Mouse (Mus musculus): ENCODE results near the gene Ano3. TPM values are rescaled to one million over a fixed set of nuclear protein-coding genes. Genes with fewer than 3 reads are reported as not detected.

Gene Ano3
- polyA plus RNA-seq, 1 experiment from 2014 or later = 0.95 TPM

DNA sequence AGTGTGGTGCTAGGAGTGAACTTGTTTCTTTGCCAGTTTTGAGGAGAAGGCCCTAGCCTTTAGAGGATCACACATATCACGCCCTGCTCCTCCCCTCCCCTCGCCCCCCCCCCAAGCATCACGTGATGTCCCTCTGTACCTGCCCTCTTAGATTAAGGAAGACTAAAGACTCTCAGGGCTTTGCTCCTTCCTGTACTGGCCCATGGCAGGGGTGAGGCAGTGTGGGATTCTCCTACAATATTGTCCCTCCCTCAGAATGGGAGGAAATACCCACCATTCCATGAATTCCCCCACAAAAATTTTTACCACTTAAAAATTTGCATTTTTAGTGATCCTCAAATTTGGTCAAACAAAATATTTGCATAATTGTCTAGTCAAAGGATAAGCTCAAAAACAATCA, 85.1 kb downstream of the Ano3 start:
- no peaks in the 10 kb centered on the region for H3K27me3 ChIP-seq (ENCODE audit: control insufficient read depth, insufficient read depth, low read depth, low read length)
- no peak overlapping the region for H3K27ac ChIP-seq (ENCODE audit: low read length)
- 61% methylated on average over 3 of the region's 3 CpGs for WGBS
- H3K4me1 ChIP-seq (ENCODE audit: control insufficient read depth, insufficient read depth, low read length) = no peaks in the 10 kb centered on the region
- no peak overlapping the region for H3K9ac ChIP-seq (ENCODE audit: low read depth, low read length)
- H3K4me2 ChIP-seq (ENCODE audit: low read length) = no peak overlapping the region
- no peaks in the 10 kb centered on the region for H3K9me3 ChIP-seq (replicated peaks; ENCODE audit: control insufficient read depth, low read length, poor library complexity, severe bottlenecking)
- no peaks in the 10 kb centered on the region for H3K36me3 ChIP-seq (ENCODE audit: control insufficient read depth, insufficient read depth, low read length)
- no peak for ATAC-seq
- H3K4me3 ChIP-seq (ENCODE audit: low read depth, low read length) = no peak overlapping the region

DNA sequence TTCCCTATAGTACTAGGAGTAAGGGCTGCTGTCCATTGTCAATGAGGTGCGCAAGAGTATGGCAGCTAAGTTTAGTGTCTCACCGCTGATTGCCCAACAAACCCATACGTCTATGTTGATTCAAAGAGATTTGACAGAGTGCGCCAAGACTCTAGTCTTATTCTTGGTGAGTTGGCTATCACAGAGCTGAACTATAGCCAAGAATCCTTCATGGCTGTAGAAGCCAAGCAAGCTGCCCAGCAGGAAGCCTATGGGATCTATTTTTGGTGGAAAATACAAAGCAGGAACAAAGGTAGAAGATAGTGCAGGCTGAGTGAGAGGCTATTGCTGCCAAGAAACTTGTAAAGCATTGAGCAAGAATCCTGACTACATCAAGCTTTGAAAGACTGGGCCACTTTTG, 87.3 kb downstream of the Ano3 start:
- Histone ChIP-seq H3K4me1 (ENCODE audit: control insufficient read depth, insufficient read depth, low read length) (no peaks in the 10 kb centered on the region), H3K36me3 (ENCODE audit: control insufficient read depth, insufficient read depth, low read length) (no peaks in the 10 kb centered on the region), H3K27me3 (ENCODE audit: control insufficient read depth, insufficient read depth, low read depth, low read length) (no peaks in the 10 kb centered on the region), H3K27ac (ENCODE audit: low read length) (no peak overlapping the region), H3K9me3 (replicated peaks; ENCODE audit: control insufficient read depth, low read length, poor library complexity, severe bottlenecking) (no peaks in the 10 kb centered on the region), H3K9ac (ENCODE audit: low read depth, low read length) (no peak overlapping the region), H3K4me2 (ENCODE audit: low read length) (no peak overlapping the region), H3K4me3 (ENCODE audit: low read depth, low read length) (no peak overlapping the region)
- ATAC-seq = no peak
- 85% methylated on average over 4 of the region's 4 CpGs for WGBS

DNA sequence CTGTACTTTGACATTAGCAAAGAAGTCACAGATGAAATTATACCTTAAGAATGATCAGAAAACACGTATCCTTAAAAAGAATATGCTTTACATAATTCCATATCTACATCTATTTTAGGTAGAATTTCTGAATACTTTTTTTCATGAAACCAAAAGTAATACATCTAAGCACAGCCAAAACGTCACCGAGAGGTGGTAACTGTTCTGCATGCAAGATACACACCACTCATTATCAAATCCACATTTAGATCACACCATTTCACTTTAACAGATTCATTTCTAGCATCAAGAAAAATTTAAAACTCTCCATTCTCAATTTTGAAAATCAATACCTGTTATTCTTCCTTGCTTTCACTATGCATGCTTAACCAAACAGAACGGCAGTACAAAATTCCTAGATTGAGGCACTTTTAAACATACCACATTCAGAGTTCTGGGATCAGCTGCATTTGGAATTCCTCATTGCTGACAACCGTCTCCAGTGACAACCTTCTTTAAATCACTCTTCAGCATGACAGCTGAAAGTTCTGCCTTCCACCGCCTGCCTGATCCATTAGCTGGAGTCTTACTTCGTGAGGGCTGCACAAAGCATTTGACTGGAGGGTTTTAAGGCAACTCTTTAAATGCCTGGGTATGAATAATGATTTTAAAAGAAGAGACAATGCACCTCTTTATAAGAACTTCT, 111.0 kb downstream of the Ano3 start:
- Histone ChIP-seq H3K4me1 (ENCODE audit: control insufficient read depth, insufficient read depth, low read length) (peaks cover 4% of the 10 kb centered on the region; the same call in 1 of the 2 replicates), H3K27me3 (ENCODE audit: control insufficient read depth, insufficient read depth, low read depth, low read length) (no peaks in the 10 kb centered on the region), H3K27ac (ENCODE audit: low read length) (no peak overlapping the region), H3K4me2 (ENCODE audit: low read length) (peak overlapping the region; percentile 25; the same call in 1 of the 2 replicates), H3K36me3 (ENCODE audit: control insufficient read depth, insufficient read depth, low read length) (no peaks in the 10 kb centered on the region), H3K4me3 (ENCODE audit: low read depth, low read length) (no peak overlapping the region), H3K9ac (ENCODE audit: low read depth, low read length) (no peak overlapping the region), H3K9me3 (replicated peaks; ENCODE audit: control insufficient read depth, low read length, poor library complexity, severe bottlenecking) (no peaks in the 10 kb centered on the region)
- peak; percentile 45; the same call in 1 of the 2 replicates for ATAC-seq
- 23% methylated on average over 7 of the region's 7 CpGs for WGBS

GRCm38 (mm10) chr2:110816189-110816588, 134.5 kb downstream of the Ano3 start:
- H3K9ac ChIP-seq (ENCODE audit: low read depth, low read length) = no peak overlapping the region
- no peak for ATAC-seq
- no peaks in the 10 kb centered on the region for H3K36me3 ChIP-seq (ENCODE audit: control insufficient read depth, insufficient read depth, low read length)

GRCm38 (mm10) chr2:110814964-110815363, 135.8 kb downstream of the Ano3 start:
- H3K9me3 ChIP-seq (replicated peaks; ENCODE audit: control insufficient read depth, low read length, poor library complexity, severe bottlenecking) = no peaks in the 10 kb centered on the region
- WGBS = 85% methylated on average over 1 of the region's 1 CpGs
- H3K4me2 ChIP-seq (ENCODE audit: low read length) = no peak overlapping the region
- H3K27ac ChIP-seq (ENCODE audit: low read length) = no peak overlapping the region
- no peak overlapping the region for H3K4me3 ChIP-seq (ENCODE audit: low read depth, low read length)
- no peaks in the 10 kb centered on the region for H3K36me3 ChIP-seq (ENCODE audit: control insufficient read depth, insufficient read depth, low read length)
- H3K9ac ChIP-seq (ENCODE audit: low read depth, low read length) = no peak overlapping the region
- H3K27me3 ChIP-seq (ENCODE audit: control insufficient read depth, insufficient read depth, low read depth, low read length) = no peaks in the 10 kb centered on the region
- no peak for ATAC-seq
- no peaks in the 10 kb centered on the region for H3K4me1 ChIP-seq (ENCODE audit: control insufficient read depth, insufficient read depth, low read length)

More at GRCm38 (mm10) chr2:110816189-110816588, 134.5 kb downstream of the Ano3 start:
- Histone ChIP-seq H3K4me1 (ENCODE audit: control insufficient read depth, insufficient read depth, low read length) (no peaks in the 10 kb centered on the region), H3K9me3 (replicated peaks; ENCODE audit: control insufficient read depth, low read length, poor library complexity, severe bottlenecking) (no peaks in the 10 kb centered on the region), H3K27ac (ENCODE audit: low read length) (no peak overlapping the region), H3K4me3 (ENCODE audit: low read depth, low read length) (no peak overlapping the region), H3K4me2 (ENCODE audit: low read length) (no peak overlapping the region), H3K27me3 (ENCODE audit: control insufficient read depth, insufficient read depth, low read depth, low read length) (no peaks in the 10 kb centered on the region)

DNA sequence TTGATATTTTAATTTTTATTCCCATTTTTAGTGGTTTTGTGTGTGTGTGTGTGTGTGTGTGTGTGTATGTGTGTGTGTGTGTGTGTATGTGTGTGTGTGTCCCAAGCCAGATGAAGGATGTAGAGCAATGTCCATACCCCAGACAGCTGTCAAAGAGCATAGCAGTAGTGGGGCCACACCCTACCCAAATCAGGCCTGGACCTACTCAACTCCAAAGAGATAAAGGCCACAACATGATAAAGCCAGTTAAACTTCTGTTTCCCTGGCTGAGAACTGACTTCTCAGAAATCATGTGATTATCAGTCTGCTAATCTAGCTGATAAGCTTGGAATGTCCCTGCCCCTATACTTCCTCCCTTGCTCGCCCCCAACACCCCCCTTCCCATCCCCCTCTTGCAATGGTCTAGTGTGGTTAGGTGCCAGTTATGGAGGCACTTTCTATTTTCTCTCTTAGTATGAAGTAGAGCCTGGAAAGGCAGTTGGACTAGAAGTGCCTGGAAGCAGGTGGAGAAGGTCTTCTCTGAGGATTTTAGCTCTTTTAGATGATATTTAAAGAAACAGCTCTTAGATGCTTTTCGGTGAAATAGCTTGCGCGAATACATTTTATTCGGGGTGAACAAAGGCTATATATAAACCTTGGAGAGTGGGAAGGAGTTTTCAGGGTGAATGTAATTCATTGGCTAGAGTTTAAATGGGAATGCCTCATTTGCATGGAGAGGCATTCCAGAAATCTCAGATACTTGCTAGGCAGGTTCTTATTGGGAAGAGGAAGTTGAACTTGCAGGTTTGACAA, 144.2 kb downstream of the Ano3 start:
- no peak for ATAC-seq
- no peaks in the 10 kb centered on the region for H3K4me1 ChIP-seq (ENCODE audit: control insufficient read depth, insufficient read depth, low read length)
- H3K9me3 ChIP-seq (replicated peaks; ENCODE audit: control insufficient read depth, low read length, poor library complexity, severe bottlenecking) = no peaks in the 10 kb centered on the region
- H3K4me3 ChIP-seq (ENCODE audit: low read depth, low read length) = no peak overlapping the region
- H3K4me2 ChIP-seq (ENCODE audit: low read length) = no peak overlapping the region
- 90% methylated on average over 5 of the region's 5 CpGs for WGBS
- H3K36me3 ChIP-seq (ENCODE audit: control insufficient read depth, insufficient read depth, low read length) = no peaks in the 10 kb centered on the region
- H3K27ac ChIP-seq (ENCODE audit: low read length) = no peak overlapping the region
- H3K9ac ChIP-seq (ENCODE audit: low read depth, low read length) = no peak overlapping the region
- no peaks in the 10 kb centered on the region for H3K27me3 ChIP-seq (ENCODE audit: control insufficient read depth, insufficient read depth, low read depth, low read length)

- no peak for ATAC-seq
- WGBS = 41% methylated on average over 1 of the region's 1 CpGs
- no peaks in the 10 kb centered on the region for H3K27me3 ChIP-seq (ENCODE audit: control insufficient read depth, insufficient read depth, low read depth, low read length)
- H3K9me3 ChIP-seq (replicated peaks; ENCODE audit: control insufficient read depth, low read length, poor library complexity, severe bottlenecking) = no peaks in the 10 kb centered on the region
- H3K4me3 ChIP-seq (ENCODE audit: low read depth, low read length) = no peak overlapping the region
- no peak overlapping the region for H3K27ac ChIP-seq (ENCODE audit: low read length)
- no peaks in the 10 kb centered on the region for H3K4me1 ChIP-seq (ENCODE audit: control insufficient read depth, insufficient read depth, low read length)
- H3K36me3 ChIP-seq (ENCODE audit: control insufficient read depth, insufficient read depth, low read length) = no peaks in the 10 kb centered on the region
- H3K9ac ChIP-seq (ENCODE audit: low read depth, low read length) = no peak overlapping the region
- no peak overlapping the region for H3K4me2 ChIP-seq (ENCODE audit: low read length)
Measured at GRCm38 (mm10) chr2:110795928-110796327, 154.8 kb downstream of the Ano3 start.

GRCm38 (mm10) chr2:110795433-110795832, 155.3 kb downstream of the Ano3 start:
- H3K4me3 ChIP-seq (ENCODE audit: low read depth, low read length) = no peak overlapping the region
- WGBS = 59% methylated on average over 3 of the region's 3 CpGs
- no peak overlapping the region for H3K27ac ChIP-seq (ENCODE audit: low read length)
- no peak overlapping the region for H3K4me2 ChIP-seq (ENCODE audit: low read length)
- no peaks in the 10 kb centered on the region for H3K27me3 ChIP-seq (ENCODE audit: control insufficient read depth, insufficient read depth, low read depth, low read length)
- H3K4me1 ChIP-seq (ENCODE audit: control insufficient read depth, insufficient read depth, low read length) = no peaks in the 10 kb centered on the region
- no peaks in the 10 kb centered on the region for H3K9me3 ChIP-seq (replicated peaks; ENCODE audit: control insufficient read depth, low read length, poor library complexity, severe bottlenecking)
- ATAC-seq = no peak
- no peaks in the 10 kb centered on the region for H3K36me3 ChIP-seq (ENCODE audit: control insufficient read depth, insufficient read depth, low read length)
- H3K9ac ChIP-seq (ENCODE audit: low read depth, low read length) = no peak overlapping the region

DNA sequence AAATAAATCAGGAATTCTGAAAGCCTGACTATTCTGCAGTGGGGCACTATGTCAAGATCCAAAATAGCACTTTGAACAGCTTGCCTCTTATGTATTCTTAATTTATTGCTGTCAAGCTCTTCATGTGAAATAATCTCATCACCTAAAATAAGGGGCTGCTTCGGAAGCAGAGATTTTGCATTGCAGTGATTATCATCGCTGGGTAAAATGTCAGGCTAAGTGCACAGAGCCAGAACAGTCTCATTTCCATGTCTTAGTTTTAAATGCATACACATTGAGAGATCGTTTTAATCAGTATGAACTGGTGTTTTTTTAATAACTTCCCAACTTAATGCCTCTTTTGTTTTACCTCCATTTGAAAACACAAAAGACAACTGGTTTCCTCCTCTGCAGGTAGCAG, 163.3 kb downstream of the Ano3 start:
- Histone ChIP-seq H3K4me3 (ENCODE audit: low read depth, low read length) (no peak overlapping the region), H3K4me1 (ENCODE audit: control insufficient read depth, insufficient read depth, low read length) (no peaks in the 10 kb centered on the region), H3K27me3 (ENCODE audit: control insufficient read depth, insufficient read depth, low read depth, low read length) (no peaks in the 10 kb centered on the region), H3K9ac (ENCODE audit: low read depth, low read length) (no peak overlapping the region), H3K27ac (ENCODE audit: low read length) (no peak overlapping the region), H3K4me2 (ENCODE audit: low read length) (no peak overlapping the region), H3K36me3 (ENCODE audit: control insufficient read depth, insufficient read depth, low read length) (no peaks in the 10 kb centered on the region), H3K9me3 (replicated peaks; ENCODE audit: control insufficient read depth, low read length, poor library complexity, severe bottlenecking) (no peaks in the 10 kb centered on the region)
- ATAC-seq = no peak
- WGBS = 64% methylated on average over 3 of the region's 3 CpGs
